Mouse (Mus musculus) large intestine, adult 2 months (tissue): ENCODE data around the gene Slc23a4. TPM values are rescaled to one million over a fixed set of nuclear protein-coding genes. Genes with fewer than 3 reads are reported as not detected.

Source experiments
- polyA plus RNA-seq: library from polyadenylated mRNA; depleted of rRNA; stranded (reverse); fragments of >200 nt; gene quantifications from 2 replicates; pipeline ENCODE4 v1.2.3, GENCODE M21; 2012; rRNA removed

Gene Slc23a4
- polyA plus RNA-seq, 1 experiment: 37.3 TPM

Other genes starting within 250 kb of the Slc23a4 start
- gene Agbl3, start 208.0 kb downstream of the Slc23a4 start, polyA plus RNA-seq: 0.91 and 1.0 TPM in 2 replicates
- 22.8 and 24.1 TPM in 2 replicates for gene Tmem140, start 125.3 kb downstream of the Slc23a4 start, polyA plus RNA-seq
- gene Cyren, start 110.3 kb downstream of the Slc23a4 start, polyA plus RNA-seq: 3.0 and 3.3 TPM in 2 replicates
- gene Wdr91, start 77.5 kb downstream of the Slc23a4 start, polyA plus RNA-seq: 5.1 and 6.3 TPM in 2 replicates
- gene Stra8, start 68.2 kb downstream of the Slc23a4 start, polyA plus RNA-seq: 0.06 TPM in 1 of 2 replicates, not detected in the other
- 4.9 and 9.2 TPM in 2 replicates for gene Cnot4, start 145.3 kb upstream of the Slc23a4 start, polyA plus RNA-seq
- gene Nup205, start 189.0 kb upstream of the Slc23a4 start, polyA plus RNA-seq: 14.3 and 18.8 TPM in 2 replicates